Mouse (Mus musculus): ENCODE measurements around the gene Gm21958.
"Not testable (repeated sequence)": the region's sequence is repeated elsewhere in the genome, so short reads cannot be mapped to it uniquely, and the experiment has no call there.

The Gm21958 gene

DNA sequence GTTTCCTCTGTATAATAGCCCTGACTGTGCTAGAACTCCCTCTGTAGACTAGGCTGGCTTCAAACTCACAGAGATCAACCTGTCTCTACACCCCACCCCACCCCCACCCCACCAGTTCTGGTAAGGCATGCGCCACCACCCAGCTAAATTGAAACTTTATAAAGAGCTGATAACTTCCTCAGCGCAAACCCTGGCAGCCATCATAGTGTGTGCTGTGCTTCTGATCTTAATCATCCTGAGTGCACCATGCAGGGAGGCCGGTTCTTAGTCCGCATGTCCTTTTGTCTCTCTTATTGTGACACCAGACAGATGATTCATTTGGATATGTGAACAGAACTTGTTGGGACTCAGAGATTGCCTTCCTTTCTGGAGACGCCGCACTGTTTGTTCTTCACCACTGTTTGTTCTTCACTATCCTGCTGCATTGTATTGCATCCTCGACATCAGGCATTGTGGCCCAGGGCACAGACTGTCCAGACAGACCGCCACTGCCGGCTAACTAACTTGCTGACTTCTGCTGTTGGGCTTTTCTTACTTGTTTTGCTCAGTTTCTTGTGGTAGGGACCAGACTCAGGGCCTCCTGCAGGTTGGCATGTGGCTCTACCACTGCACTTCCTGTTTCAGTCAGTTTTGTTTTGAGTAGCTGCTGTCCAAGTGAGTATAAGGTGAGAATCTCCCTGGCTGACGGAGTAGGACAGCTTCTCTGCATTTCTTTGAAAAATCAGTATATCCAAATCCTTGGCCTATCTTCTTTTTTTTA, 9.8 kb upstream of the Gm21958 start:
- no peak for DNase-seq (ENCODE audit: extremely low spot score)

DNA sequence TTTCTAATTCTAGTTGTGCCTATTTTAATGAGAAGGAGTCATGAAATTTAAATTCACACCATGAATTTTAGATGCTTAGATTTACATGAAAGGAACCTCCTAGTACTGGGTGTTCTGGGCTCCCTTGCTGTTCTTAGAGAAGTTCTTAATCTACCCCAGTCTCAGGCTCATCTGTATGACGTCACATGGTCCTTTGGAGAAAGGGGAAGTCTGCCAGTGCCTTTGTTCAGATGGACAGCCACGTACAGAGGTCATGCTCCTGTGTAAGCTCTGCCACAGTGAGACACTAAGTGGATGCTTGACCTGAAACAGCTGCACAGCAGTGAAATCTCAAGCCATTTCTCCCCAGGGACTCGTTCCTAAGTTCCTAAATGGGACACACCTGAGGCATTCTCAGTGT, 4.8 kb upstream of the Gm21958 start:
- DNase-seq (ENCODE audit: extremely low spot score), result no peak

DNA sequence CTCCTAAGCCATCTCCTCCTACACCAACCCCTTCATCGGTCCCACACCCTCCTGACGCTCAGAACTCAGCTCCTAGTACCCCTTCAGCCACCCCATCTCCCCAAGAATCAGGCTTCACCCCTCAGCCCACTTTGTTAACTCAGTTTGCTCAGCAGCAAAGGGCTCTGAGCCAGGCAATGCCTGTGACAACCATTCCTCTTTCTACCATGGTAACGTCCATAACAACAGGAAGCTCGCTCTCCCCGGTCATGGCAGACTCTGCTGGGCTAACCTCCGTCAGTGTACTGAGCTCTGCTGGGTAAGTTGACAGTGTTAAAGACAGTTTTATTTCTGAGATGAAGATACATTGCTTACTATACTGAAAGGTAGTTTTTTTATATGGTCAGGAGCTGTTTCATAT, 3.2 kb upstream of the Gm21958 start:
- no peak for DNase-seq (ENCODE audit: extremely low spot score)

DNA sequence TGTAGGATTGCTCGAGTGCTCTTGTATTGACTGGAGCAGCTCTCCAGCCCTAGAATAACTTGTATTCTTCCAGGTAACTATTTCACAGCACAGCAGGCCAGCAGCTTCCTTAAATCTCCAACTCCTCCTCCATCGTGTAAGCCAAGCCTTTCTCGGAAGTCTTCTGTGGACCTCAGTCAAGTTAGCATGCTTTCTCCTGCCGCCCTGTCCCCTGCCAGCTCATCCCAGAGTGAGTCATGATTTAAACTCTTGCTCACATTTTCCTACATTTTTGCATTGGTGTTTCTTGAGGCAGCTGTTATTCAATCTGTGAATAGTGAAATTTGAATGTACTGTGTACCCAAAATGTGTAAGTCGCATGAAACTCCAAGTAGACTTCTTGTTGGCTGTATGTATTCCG, 1.3 kb upstream of the Gm21958 start:
- no peak for DNase-seq (ENCODE audit: extremely low spot score)

DNA sequence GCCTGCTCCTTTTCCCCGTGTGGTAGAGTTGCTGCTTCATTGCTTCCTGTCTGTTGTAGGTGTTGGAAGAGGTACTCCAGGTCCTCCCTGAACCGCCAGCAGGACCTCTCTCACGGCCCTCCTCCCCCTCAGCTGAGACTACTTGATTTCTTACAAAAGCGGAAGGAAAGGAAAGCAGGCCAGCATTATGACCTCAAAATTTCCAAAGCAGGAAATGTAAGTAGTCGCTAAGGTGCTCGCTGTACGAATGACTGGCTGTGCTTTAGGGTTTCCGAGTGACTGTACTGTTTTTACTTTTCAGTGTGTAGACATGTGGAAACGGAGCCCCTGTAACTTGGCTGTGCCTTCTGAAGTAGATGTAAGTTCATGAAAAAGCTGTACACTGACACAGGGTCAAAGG, 5.2 kb downstream of the Gm21958 start:
- no peak for DNase-seq (ENCODE audit: extremely low spot score)

DNA sequence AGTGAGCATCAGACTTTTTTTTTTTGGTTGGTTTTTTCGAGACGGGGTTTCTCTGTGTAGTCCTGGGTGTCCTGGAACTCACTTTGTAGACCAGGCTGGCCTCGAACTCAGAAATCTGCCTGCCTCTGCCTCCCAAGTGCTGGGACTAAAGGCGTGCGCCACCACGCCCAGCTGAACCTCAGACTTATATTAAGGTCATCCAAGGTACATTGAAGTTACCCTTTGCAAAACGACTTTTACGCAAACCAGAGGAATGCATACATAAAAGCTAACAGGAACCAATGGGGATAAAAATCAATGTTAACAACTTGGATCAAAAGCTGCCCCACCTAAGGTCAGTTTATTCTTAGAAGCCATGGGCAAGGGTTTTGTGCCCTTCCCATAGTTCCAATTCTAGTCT, 10.0 kb downstream of the Gm21958 start:
- not testable (repeated sequence) for DNase-seq (ENCODE audit: extremely low spot score)

DNA sequence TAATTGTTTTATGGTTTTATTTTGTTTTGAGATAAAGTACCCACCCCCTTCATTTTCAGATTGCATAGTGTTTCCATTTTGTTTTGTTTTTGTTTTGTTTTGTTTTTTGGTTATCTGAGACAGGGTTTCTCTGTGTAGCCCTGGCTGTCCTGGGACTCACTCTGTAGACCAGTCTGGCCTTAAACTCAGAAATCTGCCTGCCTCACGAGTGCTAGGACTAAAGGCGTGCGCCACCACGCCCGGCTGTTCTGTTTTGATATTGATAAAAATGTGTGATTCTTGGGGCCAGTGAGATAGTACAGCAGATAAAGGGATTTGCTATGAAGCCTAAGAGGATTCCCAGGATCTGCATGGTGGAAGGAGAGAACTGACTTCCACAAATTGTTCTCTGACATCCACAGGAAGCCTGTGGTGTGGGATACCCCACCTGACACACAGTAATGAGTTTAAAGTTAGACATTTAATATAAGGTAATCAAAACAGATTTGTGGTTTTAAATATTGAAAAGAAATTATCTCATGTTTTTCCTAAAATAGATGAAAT, 14.3 kb downstream of the Gm21958 start:
- no peak for DNase-seq (ENCODE audit: extremely low spot score)

DNA sequence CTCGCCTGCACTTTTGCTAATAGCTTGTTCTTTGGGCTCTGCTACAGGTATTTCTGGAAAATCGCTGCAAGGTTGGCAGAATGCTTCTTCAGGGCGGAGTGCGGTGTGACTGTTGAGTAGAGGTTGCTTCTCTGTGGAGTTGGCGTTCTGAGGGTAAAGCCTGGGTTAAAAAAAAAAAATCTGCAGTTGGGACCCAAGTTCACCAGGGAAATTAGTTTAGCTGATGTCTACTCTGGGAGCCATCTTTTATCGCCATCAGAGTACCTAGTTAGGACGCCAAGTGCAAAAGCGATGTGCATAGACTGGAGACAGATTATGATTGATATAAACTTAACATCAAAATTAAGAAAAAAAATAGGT, 21.1 kb downstream of the Gm21958 start:
- no peak for DNase-seq (ENCODE audit: extremely low spot score)

DNA sequence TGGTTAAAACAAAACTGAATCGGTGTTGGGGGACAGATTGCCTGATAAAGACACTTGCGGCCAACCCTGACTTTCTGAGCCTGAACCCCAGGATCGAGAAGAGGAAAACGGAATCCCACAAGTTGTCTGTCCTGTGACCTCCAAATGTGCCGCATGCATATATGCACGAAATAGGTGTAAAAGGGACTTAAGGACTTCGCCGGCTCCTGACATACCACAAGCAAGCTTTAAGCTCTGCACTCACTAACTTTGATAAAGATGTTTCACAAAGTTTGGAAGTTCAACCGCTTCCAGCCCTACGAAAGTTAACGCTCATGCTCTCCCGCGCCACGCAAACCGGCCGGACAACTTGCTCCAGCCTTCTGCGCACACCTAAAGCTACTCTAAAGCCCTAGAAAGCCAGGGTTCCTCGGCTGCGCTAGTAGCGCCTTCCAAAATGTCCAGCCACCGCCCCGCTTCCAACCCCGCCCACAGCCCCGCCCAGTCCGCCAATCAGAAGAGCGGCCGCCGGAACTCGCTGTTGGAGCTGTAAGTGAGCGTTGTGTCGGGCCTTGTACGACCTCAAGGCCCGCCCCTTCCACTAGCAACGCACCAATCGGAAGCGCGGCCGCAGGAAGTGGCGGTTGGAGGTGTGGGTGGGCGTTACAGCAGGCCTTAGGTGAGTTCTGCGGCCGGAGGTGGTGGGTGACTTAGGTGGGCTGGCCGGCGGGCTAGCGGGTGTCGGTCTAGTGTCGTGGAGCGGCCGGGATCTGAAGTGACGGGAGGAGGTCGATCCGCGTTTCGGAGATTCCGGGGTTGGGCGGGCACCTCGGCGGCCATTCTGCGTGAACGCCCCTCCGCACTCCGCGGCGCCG, 21.7 kb downstream of the Gm21958 start, which contains the start of gene Supt20:
Supt20 (plus strand) TSS at position 606 of the 854 bp plus-strand sequence.
- peak; percentile 94 for DNase-seq (ENCODE audit: extremely low spot score)

DNA sequence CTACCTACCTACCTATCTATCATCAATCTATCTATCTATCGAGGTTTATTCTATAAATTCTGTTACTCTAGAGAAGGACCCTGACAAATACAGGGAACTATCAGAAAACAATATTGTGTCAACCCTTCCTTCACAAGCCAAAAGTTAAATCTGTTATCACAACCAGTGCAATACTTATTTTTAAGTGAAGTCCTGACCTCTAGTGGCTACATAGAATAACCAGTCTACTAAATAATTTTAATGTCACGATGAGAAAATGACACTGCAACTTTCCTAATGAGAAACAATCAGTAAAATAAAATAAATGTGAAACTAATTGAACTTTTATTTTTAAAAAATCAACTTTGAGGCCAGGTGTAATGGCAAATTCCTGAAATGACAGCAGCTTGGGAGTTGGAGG, 25.1 kb downstream of the Gm21958 start:
- DNase-seq (ENCODE audit: extremely low spot score), result no peak

DNA sequence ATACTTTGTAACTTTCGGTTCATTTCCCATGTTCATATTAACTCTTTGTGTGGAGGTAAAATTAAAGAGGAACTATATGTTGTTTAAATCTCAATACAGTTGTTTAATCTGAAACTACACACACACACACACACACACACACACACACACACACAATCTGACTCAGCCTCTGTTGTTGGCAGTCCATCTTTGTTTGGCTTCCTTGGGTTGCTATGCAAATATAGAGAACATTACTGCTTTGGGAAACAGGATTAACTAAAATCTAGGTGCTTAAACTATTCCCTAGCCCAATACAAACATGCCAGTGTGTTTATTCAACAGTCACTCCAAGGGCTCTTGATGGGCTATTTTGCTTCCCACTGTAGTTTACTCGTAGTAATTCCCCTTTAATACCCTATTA, 26.9 kb downstream of the Gm21958 start:
- DNase-seq (ENCODE audit: extremely low spot score), result no peak

DNA sequence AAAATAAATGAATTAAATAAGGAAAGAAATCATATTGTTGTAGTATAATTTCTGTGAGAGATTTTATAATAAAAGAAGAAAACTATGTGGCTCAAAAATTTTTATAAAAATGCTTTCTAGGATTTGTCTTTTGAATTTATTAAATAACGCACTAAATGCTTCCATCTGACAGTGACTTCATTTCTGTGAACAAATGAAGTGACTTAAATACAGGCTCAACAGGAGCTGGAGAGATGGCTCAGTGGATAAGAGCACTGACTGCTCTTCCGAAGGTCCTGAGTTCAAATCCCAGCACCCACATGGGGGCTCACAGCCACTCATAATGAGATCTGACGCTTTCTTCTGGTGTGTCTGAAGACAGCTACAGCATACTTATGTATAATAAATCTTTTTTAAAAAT, 29.0 kb downstream of the Gm21958 start:
- no peak for DNase-seq (ENCODE audit: extremely low spot score)

DNA sequence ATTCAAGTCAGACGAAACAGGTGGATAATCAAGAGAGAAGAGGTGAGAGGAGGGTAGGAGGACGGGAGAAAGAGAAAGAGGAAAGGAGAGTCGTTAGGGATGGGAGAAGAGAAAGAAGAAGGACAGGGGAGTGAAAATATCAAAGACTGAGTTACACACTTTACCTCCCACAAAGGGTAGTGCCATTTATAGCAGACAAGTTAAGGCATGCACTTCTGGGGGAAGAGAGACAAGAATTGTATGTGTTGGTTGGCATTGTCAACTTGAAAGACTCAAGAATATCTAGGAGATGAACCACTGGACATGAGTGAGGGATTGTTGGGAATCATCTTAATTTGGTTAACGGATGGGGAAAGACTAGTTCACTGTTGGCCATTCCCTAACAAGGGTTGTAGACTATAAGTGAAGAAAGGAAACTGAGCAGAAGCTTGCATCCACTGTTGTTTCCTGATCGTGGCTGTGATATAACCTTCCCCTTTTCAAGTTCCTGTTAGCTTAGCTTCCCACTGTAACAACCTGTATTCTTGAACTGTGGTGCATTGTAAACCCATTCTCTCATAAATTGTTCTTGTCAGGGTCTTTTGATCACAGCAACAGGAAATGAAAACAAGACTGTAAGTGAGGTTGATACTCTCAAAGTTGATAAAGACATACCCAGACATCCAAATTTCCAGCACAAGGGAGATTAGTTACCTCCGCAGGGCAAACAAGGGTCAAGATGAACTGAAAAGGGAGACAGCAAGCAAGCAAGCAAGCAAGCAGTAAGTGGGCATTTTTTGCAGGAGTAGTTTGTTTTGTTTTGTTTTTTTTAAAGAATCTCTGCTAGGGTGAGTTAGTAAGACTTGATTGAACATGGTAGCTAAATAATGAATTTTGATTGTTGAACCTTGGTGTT, 32.6 kb downstream of the Gm21958 start:
- no peak for DNase-seq (ENCODE audit: extremely low spot score)

DNA sequence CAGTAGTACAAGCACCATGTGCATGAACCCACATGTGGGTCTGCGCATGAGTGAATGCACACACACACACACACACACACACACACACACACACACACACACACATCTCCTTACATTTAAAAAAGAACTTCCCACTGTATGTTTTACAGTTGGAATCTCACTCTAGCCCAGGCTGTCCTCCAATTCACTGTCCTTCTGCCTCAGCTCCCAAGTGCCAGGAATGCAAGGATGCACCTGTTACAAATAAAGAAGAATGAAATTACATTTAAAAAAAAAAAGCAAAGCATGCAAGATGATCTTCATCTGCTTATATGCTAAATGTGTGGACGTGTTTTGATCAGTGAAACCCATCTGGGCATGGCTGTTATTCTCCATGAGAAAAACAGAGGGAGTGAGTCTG, 37.3 kb downstream of the Gm21958 start:
- DNase-seq (ENCODE audit: extremely low spot score), result no peak

DNA sequence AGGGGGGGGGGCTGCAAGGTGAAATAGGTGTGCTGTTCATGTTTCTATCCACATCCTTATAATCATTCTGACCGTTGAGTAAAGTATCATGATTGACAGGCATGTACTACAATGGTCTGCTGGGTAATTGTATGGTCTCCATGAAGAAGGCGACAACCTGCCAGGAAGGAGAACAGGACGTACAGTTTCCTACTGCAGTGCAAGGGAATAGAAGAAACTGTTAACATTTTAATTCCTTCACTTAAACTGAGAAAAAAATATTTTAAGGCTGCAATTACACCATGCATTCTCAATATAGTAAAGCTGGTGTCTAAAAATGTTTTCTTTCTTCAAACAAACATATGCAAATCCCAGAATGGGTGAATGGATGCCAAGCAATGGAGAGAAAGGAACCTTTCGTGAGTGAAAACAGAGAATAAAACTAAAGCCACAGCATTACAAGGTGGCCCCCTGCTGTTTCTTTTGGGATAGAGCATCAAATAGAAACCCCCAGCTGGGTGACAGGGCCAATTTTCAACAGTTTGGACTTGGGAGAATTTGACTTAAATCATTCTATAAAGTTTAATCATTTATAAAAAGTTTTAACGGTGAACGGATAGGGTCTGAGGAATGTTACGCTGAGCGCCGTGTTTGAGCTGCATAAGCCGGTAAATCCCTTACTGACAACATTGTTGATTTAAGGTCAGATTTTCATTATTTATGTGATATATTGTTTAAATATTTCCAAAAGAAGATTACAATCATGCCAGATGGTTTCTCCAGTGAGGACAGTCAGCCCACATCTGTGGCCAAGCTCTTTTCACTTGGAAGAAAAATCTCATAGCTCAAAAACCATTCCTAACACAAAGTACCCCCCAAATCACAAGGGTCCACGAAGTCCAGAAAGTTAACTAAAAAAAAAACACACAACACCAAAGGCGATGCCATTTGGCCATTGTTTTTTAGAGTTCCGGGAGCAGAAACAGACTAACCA, 41.3 kb downstream of the Gm21958 start:
- peak; percentile 46 for DNase-seq (ENCODE audit: extremely low spot score)

DNA sequence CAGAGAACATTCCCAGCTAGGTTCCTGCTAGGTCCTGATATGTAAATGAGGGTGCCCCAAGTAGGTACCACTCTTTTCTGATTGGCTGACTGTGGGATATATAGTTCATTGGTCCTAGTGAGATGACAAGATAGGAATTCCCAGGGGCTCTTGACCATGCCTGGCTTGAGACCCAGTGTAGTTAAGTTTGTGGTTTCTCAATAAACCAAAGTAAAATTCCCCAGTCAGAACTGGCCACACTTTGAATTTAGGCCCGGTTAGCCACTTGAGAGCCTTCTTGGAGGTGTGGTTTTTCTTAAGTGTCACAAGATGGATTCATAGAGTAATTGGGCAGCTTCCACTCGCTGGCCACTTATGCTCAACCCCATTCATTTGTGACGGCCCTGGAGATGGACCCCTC, 42.0 kb downstream of the Gm21958 start:
- no peak for DNase-seq (ENCODE audit: extremely low spot score)

DNA sequence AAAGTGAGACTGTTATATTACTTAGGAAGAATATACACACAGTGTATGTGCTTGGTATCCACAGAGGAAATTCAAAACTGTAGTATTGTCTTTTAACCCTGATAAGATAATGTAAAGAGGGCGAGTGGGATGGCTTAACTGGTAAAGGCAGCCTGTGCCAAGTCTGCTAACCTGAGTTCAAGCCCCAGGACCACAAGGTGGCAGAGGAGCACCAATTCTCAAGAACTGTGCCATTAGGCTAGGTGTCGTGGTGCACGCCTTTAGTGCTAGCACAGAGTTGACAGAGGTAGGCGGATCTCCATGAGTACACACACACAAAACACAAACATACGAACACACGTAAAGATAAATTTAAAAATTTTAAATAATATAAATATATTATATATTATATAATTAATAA, 44.6 kb downstream of the Gm21958 start:
- DNase-seq (ENCODE audit: extremely low spot score), result no peak

DNA sequence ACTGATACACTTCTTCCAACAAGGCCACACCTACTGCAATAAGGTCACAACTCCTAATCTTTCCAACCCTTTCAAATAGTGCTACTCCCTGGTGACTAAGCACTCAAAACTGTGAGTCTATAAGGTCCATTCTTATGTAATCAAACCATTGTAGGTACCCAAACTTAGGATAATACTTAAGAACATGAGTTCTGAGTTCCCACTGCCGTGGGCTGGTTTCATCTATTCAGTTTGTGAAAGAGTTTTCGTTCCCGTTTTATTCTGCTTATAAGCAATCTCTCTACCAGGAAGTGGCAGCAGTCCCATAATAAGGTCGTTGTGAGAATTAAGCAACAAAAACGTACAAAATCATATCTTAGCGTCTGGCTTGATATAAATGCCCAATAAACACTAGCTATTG, 45.4 kb downstream of the Gm21958 start:
- no peak for DNase-seq (ENCODE audit: extremely low spot score)

DNA sequence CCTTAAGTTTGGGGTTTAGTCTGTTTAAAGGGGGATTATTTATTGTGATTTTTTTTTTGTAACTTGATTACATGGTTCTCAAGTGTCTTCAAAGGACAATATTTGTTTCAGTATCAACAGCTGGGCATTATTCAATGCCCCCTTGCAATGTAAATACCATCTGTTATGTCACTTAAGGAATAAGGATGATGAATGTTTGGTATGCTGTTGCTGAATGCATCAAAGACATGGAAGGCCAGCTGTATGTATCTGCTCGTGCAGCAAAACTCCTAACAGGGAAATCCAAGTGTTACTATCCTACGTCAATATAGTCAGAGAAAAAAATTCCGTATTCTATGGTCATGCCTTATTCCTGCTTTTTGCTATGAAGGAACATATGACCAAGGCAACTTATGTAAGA, 46.0 kb downstream of the Gm21958 start:
- no peak for DNase-seq (ENCODE audit: extremely low spot score)

All from embryo, embryonic 9.5 days (tissue).